Comparison of ENCODE assay signal across 12 mouse cellular contexts in the genomic region with DNA sequence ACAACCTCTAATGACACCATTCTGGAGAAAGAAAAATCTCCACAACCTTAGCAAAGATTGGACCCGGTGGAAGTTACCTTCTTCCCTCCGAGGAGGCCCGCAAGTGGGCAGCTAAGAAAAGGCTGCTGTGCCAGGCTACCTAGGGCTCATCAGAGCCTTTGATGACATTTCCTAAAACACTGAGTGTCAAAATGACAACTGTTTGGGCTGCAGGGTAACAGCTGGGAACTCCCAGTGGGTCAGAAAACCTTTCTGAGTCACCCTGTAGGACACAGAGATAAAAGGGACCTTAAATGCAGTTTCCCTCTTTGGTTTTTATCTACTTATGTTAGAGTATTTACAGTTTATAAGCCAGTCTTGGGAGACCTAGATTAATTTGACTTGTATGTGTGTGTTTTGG. TPM values are rescaled to one million over a fixed set of nuclear protein-coding genes. Genes with fewer than 3 reads are reported as not detected.
DNase-seq lines count a peak whose midpoint lies in the region; ATAC-seq and TF ChIP-seq lines count a peak whose summit lies in the region.
"Had no signal": no experiment of that assay in that cellular context is flagged by ENCODE, and none has a peak within 500 bp of the region (broad histone marks: within the 10 kb centered on the region; RNA-seq: fewer than 3 reads in every experiment).

No protein-coding gene starts in this region.

- no peak overlapping the region for H3K9ac ChIP-seq in heart, adult 2 months (ENCODE audit: low read depth, low read length)
- 0 out of 2 replicates have a peak overlapping the region, but pooled peaks have one; percentile 2 for H3K9ac ChIP-seq in kidney, embryonic 15.5 days
- no peak overlapping the region for H3K9ac ChIP-seq in limb, embryonic 14.5 days (ENCODE audit: low read depth, low read length, severe bottlenecking)
- H3K9ac ChIP-seq: liver, embryonic 15.5 days had no signal

- no peaks in the 10 kb centered on the region for H3K36me3 ChIP-seq in heart, adult 2 months (ENCODE audit: control insufficient read depth, insufficient read depth, low read length)
- no peaks in the 10 kb centered on the region for H3K36me3 ChIP-seq in kidney, embryonic 15.5 days
- no peaks in the 10 kb centered on the region for H3K36me3 ChIP-seq in limb, embryonic 14.5 days (ENCODE audit: control insufficient read depth, insufficient read depth, low read length)
- H3K36me3 ChIP-seq: liver, embryonic 15.5 days had no signal

- no peak overlapping the region for H3K4me3 ChIP-seq in heart, adult 2 months
- H3K4me3 ChIP-seq in kidney, embryonic 15.5 days (replicated peaks): no peak overlapping the region
- H3K4me3 ChIP-seq in bone marrow macrophage, adult 2 months (ENCODE audit: insufficient read depth, low read length): no peak overlapping the region
- no peak overlapping the region for H3K4me3 ChIP-seq in limb, embryonic 14.5 days (replicated peaks; ENCODE audit: low read length)
- H3K4me3 ChIP-seq in left cerebral cortex, adult 2 months: no peak overlapping the region
- H3K4me3 ChIP-seq: liver, embryonic 15.5 days had no signal

- TF ChIP-seq POLR2A in heart, adult 2 months (IDR thresholded peaks at IDR 0.05; ENCODE audit: insufficient read depth, low read depth, low read length): no peak
- TF ChIP-seq POLR2A in bone marrow macrophage, adult 2 months (IDR thresholded peaks at IDR 0.05; ENCODE audit: borderline replicate concordance, low read depth, low read length): no peak
- TF ChIP-seq POLR2A in limb, embryonic 14.5 days (IDR thresholded peaks at IDR 0.05; ENCODE audit: borderline replicate concordance, extremely low read depth, insufficient read depth, insufficient read length): no peak

- DNase-seq in heart, adult 2 months: no peak
- no peak for DNase-seq in heart, postnatal 10 days
- no peak for DNase-seq in kidney, postnatal 14 days
- DNase-seq in limb, embryonic 14.5 days (ENCODE audit: low spot score): no peak
- DNase-seq in left cerebral cortex, adult 2 months (ENCODE audit: extremely low spot score in 1 of 2, low spot score in 2 of 2): no peak
- no peak for DNase-seq in layer of hippocampus, postnatal 14 days (ENCODE audit: low spot score in 2 of 2)
- DNase-seq: thymus, adult 18-20 months had no signal

- peaks cover 24% of the 10 kb centered on the region for H3K4me1 ChIP-seq in heart, adult 2 months (ENCODE audit: control insufficient read depth, insufficient read depth, low read length)
- peaks cover 50% of the 10 kb centered on the region for H3K4me1 ChIP-seq in kidney, embryonic 15.5 days
- peaks cover 14% of the 10 kb centered on the region for H3K4me1 ChIP-seq in bone marrow macrophage, adult 2 months (ENCODE audit: control insufficient read depth, insufficient read depth, low read length)
- peaks cover 15% of the 10 kb centered on the region for H3K4me1 ChIP-seq in limb, embryonic 14.5 days (ENCODE audit: control insufficient read depth, insufficient read depth, low read length)

- peak overlapping the region; percentile 81 for H3K27ac ChIP-seq in heart, adult 2 months
- peak overlapping the region; percentile 89 for H3K27ac ChIP-seq in kidney, embryonic 15.5 days
- peak overlapping the region; percentile 13; the same call in 1 of the 2 replicates for H3K27ac ChIP-seq in bone marrow macrophage, adult 2 months (ENCODE audit: insufficient read depth, low read depth, low read length)
- peak overlapping the region; percentile 56 for H3K27ac ChIP-seq in limb, embryonic 14.5 days (replicated peaks; ENCODE audit: low read depth, low read length)
- H3K27ac ChIP-seq in left cerebral cortex, adult 2 months: no peak overlapping the region
- H3K27ac ChIP-seq: liver, embryonic 15.5 days had no signal

- TF ChIP-seq EP300 in heart, adult 2 months (IDR thresholded peaks at IDR 0.05; ENCODE audit: insufficient read depth, low read depth, low read length): no peak

- H3K79me2 ChIP-seq in heart, adult 2 months (replicated peaks; ENCODE audit: control insufficient read depth, insufficient read depth, low read length): no peaks in the 10 kb centered on the region

- intact Hi-C loops in heart, adult 2 months (cut with DNase I): loop anchor here (1.0 to 2.0 kb wide), 2 partner anchors 20 to 154 kb away; no protein-coding TSS in a partner anchor
- intact Hi-C loops in heart, postnatal 10 days (cut with DNase I): loop anchor here (1.0 kb wide), 2 partner anchors 20 to 187 kb away; no protein-coding TSS in a partner anchor
- intact Hi-C loops in left cerebral cortex, adult 2 months (cut with DNase I): no loop called here

- no peaks in the 10 kb centered on the region for H3K9me3 ChIP-seq in kidney, embryonic 15.5 days (replicated peaks)
- no peaks in the 10 kb centered on the region for H3K9me3 ChIP-seq in limb, embryonic 14.5 days (ENCODE audit: control insufficient read depth, low read length)
- H3K9me3 ChIP-seq: liver, embryonic 15.5 days had no signal

- no peak for ATAC-seq in kidney, embryonic 15.5 days (replicated peaks; ENCODE audit: low FRiP score)
- ATAC-seq in limb, embryonic 14.5 days (ENCODE audit: low FRiP score, low read depth): no peak
- ATAC-seq: midbrain, embryonic 16.5 days had no signal

- no peak for TF ChIP-seq CTCF in heart, adult 2 months (IDR thresholded peaks at IDR 0.05)
- TF ChIP-seq CTCF in bone marrow macrophage, adult 2 months (IDR thresholded peaks at IDR 0.05; ENCODE audit: low read depth, low read length): no peak
- no peak for TF ChIP-seq CTCF in left cerebral cortex, adult 2 months (IDR thresholded peaks at IDR 0.05)

- WGBS in heart, adult 2 months: 38% methylated on average over 3 of the region's 3 CpGs
- 79% methylated on average over 3 of the region's 3 CpGs for WGBS in kidney, embryonic 15.5 days
- 86% methylated on average over 3 of the region's 3 CpGs for WGBS in limb, embryonic 14.5 days

- peak overlapping the region; percentile 17; the same call in 1 of the 2 replicates for H3K4me2 ChIP-seq in kidney, embryonic 15.5 days
- H3K4me2 ChIP-seq in limb, embryonic 14.5 days (replicated peaks; ENCODE audit: low read depth, low read length, severe bottlenecking): no peak overlapping the region
- H3K4me2 ChIP-seq: liver, embryonic 15.5 days had no signal

- no peaks in the 10 kb centered on the region for H3K27me3 ChIP-seq in heart, adult 2 months (ENCODE audit: control insufficient read depth, insufficient read depth, low read length)
- no peaks in the 10 kb centered on the region for H3K27me3 ChIP-seq in kidney, embryonic 15.5 days
- H3K27me3 ChIP-seq in limb, embryonic 14.5 days (ENCODE audit: control insufficient read depth, insufficient read depth, low read length): no peaks in the 10 kb centered on the region
- H3K27me3 ChIP-seq: liver, embryonic 15.5 days had no signal

RNA-seq across cellular contexts. Expression of gene Rfx8, which starts 6.1 kb away (rescaled TPM):
- total RNA-seq in heart, adult 2 months (2021): under 1 TPM; 0.20 to 0.26 TPM
- polyA plus RNA-seq in heart, adult 2 months (2012; rRNA removed): 0.35 and 0.47 TPM in 2 replicates
- total RNA-seq in heart, postnatal 10 days (2021): under 1 TPM; 0.53 to 0.55 TPM
- polyA plus RNA-seq in kidney, embryonic 15.5 days (2015; fragmentation: Nextera tagmentation; extraction: Ambion mirVana): 0.31 and 0.51 TPM in 2 replicates
- not detected in 2 replicates for polyA plus RNA-seq in bone marrow macrophage, adult 2 months (2012; ENCODE audit: insufficient read depth, insufficient read length, missing spikeins)
- 1.00 and 1.2 TPM in 2 replicates for polyA plus RNA-seq in limb, embryonic 14.5 days (2012; rRNA removed)
- polyA plus RNA-seq in limb, embryonic 14.5 days (2014; fragmentation: Nextera tagmentation; extraction: Ambion mirVana): 0.59 and 0.98 TPM in 2 replicates
- total RNA-seq in left cerebral cortex, adult 2 months (2021): under 1 TPM in 1 of 2 experiments, not detected in 1; 0.34 TPM
- total RNA-seq in layer of hippocampus, postnatal 14 days (2021): under 1 TPM; 0.25 to 0.38 TPM
- polyA plus RNA-seq: large intestine, adult 2 months had no signal
